Mouse (Mus musculus) testis, adult 2 months (tissue): ENCODE data around the gene Dcaf15. TPM values are rescaled to one million over a fixed set of nuclear protein-coding genes. Genes with fewer than 3 reads are reported as not detected.

ENCODE experiments used
- H3K27ac ChIP-seq: fragments of 200-500 bp; 2 replicates; pipeline ENCODE4 v1.5.1; 2012; ENCODE audit warnings: low read depth, low read length; ENCODE audit not compliant: control insufficient read depth, insufficient read depth
- H3K27me3 ChIP-seq: fragments of 200-500 bp; 2 replicates; pipeline ENCODE4 v1.6.1; 2012; ENCODE audit warnings: mild to moderate bottlenecking, low read length, moderate library complexity; ENCODE audit not compliant: control insufficient read depth, insufficient read depth
- H3K36me3 ChIP-seq: fragments of 200-500 bp; 2 replicates; pipeline ENCODE4 v1.6.1; 2012; ENCODE audit warnings: mild to moderate bottlenecking, low read length; ENCODE audit not compliant: control insufficient read depth, insufficient read depth
- H3K4me1 ChIP-seq: fragments of 200-500 bp; 2 replicates; pipeline ENCODE4 v1.6.1; 2012; ENCODE audit warnings: low read length; ENCODE audit not compliant: control insufficient read depth, insufficient read depth
- H3K4me3 ChIP-seq: fragments of 200-500 bp; 2 replicates; pipeline ENCODE4 v1.5.1; 2012; ENCODE audit warnings: low read depth, mild to moderate bottlenecking, low read length, moderate library complexity, mixed read lengths; ENCODE audit not compliant: control insufficient read depth
- CTCF ChIP-seq: fragments of 200-500 bp; IDR thresholded peaks from 2 replicates; pipeline ENCODE4 v1.5.1; 2012; ENCODE audit warnings: low read depth, mild to moderate bottlenecking, inconsistent platforms, low read length, moderate library complexity; ENCODE audit not compliant: control insufficient read depth, insufficient read depth, insufficient replicate concordance
- POLR2A ChIP-seq: fragments of 200-500 bp; IDR thresholded peaks from 2 replicates; pipeline ENCODE4 v1.6.1; 2012; ENCODE audit warnings: low read depth, mild to moderate bottlenecking, inconsistent platforms, low read length, moderate library complexity; ENCODE audit not compliant: control insufficient read depth
- polyA plus RNA-seq: library from polyadenylated mRNA; depleted of rRNA; stranded (reverse); fragments of >200 nt; gene quantifications from 2 replicates; pipeline ENCODE4 v1.2.3, GENCODE M21; 2012

Gene Dcaf15
- polyA plus RNA-seq, 1 experiment = 216 TPM

DNA sequence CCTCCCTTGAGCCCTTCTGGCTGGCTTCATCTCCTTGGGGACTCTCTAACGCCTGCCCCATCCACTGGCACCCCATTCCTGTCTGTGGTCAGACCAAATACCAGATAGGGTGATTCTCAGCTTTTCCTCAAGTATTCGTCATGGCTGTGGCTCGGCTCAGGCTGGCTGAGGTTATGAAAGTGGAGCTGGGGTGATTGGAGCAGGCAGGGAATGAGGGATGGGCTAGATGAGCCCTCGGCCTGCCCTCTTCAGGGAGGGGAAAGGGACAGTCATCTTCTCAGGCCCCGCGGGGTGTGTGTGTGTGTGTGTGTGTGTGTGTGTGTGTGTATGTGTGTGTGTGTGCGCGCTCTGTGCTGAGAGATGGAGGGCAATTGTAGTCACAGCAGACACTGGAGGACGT lies 21.1 kb upstream of the Dcaf15 start, which contains the start of gene Podnl1:
Podnl1 (plus strand) TSS at position 334 of the 400 bp plus-strand sequence.
- Histone ChIP-seq H3K27ac (no peak within 1 kb of the TSS), H3K36me3 (no peaks in the 10 kb centered on the region), H3K4me1 (no peaks in the 10 kb centered on the region; the same call in 1 of the 2 replicates), H3K27me3 (no peaks in the 10 kb centered on the region), H3K4me3 (no peak within 1 kb of the TSS)
- TF ChIP-seq CTCF (no peak), POLR2A (no peak)

DNA sequence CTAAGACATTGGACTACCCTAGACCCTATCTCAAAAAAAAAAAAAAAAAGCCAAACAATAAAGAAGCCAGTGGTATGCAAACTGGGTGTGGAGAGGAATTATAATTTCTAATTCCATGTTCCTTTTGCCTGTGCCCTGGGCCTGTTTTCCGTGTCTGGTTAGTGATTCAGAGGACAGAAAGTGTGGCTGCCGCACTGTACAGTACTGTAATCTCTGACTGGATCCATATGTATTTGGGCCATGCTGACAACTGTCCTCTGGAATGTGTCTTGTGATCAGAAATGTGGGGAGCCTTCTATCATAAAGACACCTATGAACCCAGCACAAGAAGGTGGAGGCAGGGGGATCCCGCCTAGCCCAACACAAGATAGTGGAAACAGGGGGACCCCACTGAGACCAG lies 17.6 kb upstream of the Dcaf15 start:
- Histone ChIP-seq H3K27me3 (no peaks in the 10 kb centered on the region), H3K36me3 (no peaks in the 10 kb centered on the region), H3K4me1 (no peaks in the 10 kb centered on the region), H3K4me3 (no peak overlapping the region), H3K27ac (no peak overlapping the region)
- TF ChIP-seq CTCF = no peak
- no peak for TF ChIP-seq POLR2A

GRCm38 (mm10) chr8:84115646-84116045 lies 11.1 kb upstream of the Dcaf15 start:
- Histone ChIP-seq H3K36me3 (no peaks in the 10 kb centered on the region), H3K27me3 (no peaks in the 10 kb centered on the region), H3K4me3 (no peak overlapping the region), H3K27ac (no peak overlapping the region), H3K4me1 (no peaks in the 10 kb centered on the region)
- TF ChIP-seq CTCF (no peak), POLR2A (no peak)

- Histone ChIP-seq H3K4me3 (peak overlapping the region; percentile 98), H3K27me3 (no peaks in the 10 kb centered on the region), H3K4me1 (peaks cover 16% of the 10 kb centered on the region), H3K36me3 (no peaks in the 10 kb centered on the region), H3K27ac (peak overlapping the region; percentile 14; the same call in 1 of the 2 replicates)
- no peak for TF ChIP-seq CTCF
- no peak for TF ChIP-seq POLR2A
These were observed 1.9 kb upstream of the Dcaf15 start for GRCm38 (mm10) chr8:84106216-84107040.

GRCm38 (mm10) chr8:84105676-84106075 lies 1.1 kb upstream of the Dcaf15 start:
- Histone ChIP-seq H3K4me1 (peaks cover 16% of the 10 kb centered on the region), H3K27ac (peak overlapping the region; percentile 27; the same call in 1 of the 2 replicates), H3K27me3 (no peaks in the 10 kb centered on the region), H3K36me3 (no peaks in the 10 kb centered on the region), H3K4me3 (peak overlapping the region; percentile 98)
- TF ChIP-seq CTCF = no peak
- TF ChIP-seq POLR2A = no peak

GRCm38 (mm10) chr8:84104221-84104620 lies 347 bp downstream of the Dcaf15 start:
- TF ChIP-seq POLR2A (no peak), CTCF (no peak)
- Histone ChIP-seq H3K27ac (peak overlapping the region; percentile 81), H3K36me3 (no peaks in the 10 kb centered on the region), H3K27me3 (no peaks in the 10 kb centered on the region), H3K4me3 (peak overlapping the region; percentile 98), H3K4me1 (peaks cover 16% of the 10 kb centered on the region)

DNA sequence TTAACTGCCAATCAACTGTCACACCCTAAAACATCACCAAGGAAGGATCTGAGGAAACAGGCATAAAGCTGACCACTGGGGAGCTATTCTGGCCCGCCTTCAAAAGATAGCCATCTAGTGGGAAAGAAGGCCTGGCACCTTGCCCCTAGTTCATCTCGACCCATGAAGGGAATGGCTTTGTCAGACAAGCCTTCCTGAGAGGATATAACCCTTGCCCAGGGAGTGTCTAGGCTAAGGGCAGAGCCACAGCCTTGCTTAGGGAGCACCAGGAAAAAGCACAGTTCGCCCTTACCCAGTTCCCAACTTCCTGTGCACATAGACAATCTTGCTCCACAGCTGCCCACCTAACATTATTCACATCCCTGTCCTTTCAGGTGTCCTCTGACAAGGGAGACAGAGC lies 967 bp downstream of the Dcaf15 start:
- TF ChIP-seq POLR2A = no peak
- no peak for TF ChIP-seq CTCF
- peak overlapping the region; percentile 81; the same call in 1 of the 2 replicates for H3K27ac ChIP-seq
- H3K27me3 ChIP-seq = no peaks in the 10 kb centered on the region
- H3K36me3 ChIP-seq = no peaks in the 10 kb centered on the region
- H3K4me1 ChIP-seq = peaks cover 16% of the 10 kb centered on the region
- peak overlapping the region; percentile 98 for H3K4me3 ChIP-seq
